Mouse (Mus musculus) kidney, postnatal 0 days (tissue): ENCODE data around the gene Grin1. TPM values are rescaled to one million over a fixed set of nuclear protein-coding genes. Genes with fewer than 3 reads are reported as not detected.
A peak's percentile ranks its signal among the peaks of the same experiment; 100 is the strongest.

Experiments
- ATAC-seq: fragments of 200-750 bp; cut with Nextera tagmentation; replicated peaks from 2 replicates; pipeline ENCODE4 v1.8.0; 2017; ENCODE audit warnings: low read depth, moderate number of reproducible peaks, moderate TSS enrichment, moderate library complexity; ENCODE audit not compliant: low FRiP score
- DNase-seq: peaks from one replicate; pipeline ENCODE4 v3.0.0-alpha.2; 2016; ENCODE audit warnings: low spot score
- H3K27ac ChIP-seq: fragments of 300-500 bp; sonication (generic); 2 replicates; pipeline ENCODE4 v1.5.1; 2014; ENCODE audit warnings: mild to moderate bottlenecking
- H3K27me3 ChIP-seq: fragments of 300-500 bp; sonication (generic); 2 replicates; pipeline ENCODE4 v1.6.1; 2014; ENCODE audit warnings: low read length, mixed read lengths; ENCODE audit not compliant: insufficient read depth
- H3K36me3 ChIP-seq: fragments of 300-500 bp; sonication (generic); 2 replicates; pipeline ENCODE4 v1.6.1; 2014; ENCODE audit warnings: low read length, mixed read lengths; ENCODE audit not compliant: insufficient read depth
- H3K4me1 ChIP-seq: fragments of 300-500 bp; sonication (generic); replicated peaks from 2 replicates; pipeline ENCODE4 v1.6.1; 2014; ENCODE audit warnings: antibody characterized with exemption, low read length, mixed read lengths; ENCODE audit not compliant: insufficient read depth
- H3K4me2 ChIP-seq: fragments of 300-500 bp; sonication (generic); 2 replicates; pipeline ENCODE4 v1.6.1; 2014; ENCODE audit warnings: mild to moderate bottlenecking, low read length, moderate library complexity, mixed read lengths
- H3K4me3 ChIP-seq: fragments of 300-500 bp; sonication (generic); replicated peaks from 2 replicates; pipeline ENCODE4 v1.5.1; 2014; ENCODE audit warnings: low read depth, low read length
- H3K9ac ChIP-seq: fragments of 300-500 bp; sonication (generic); 2 replicates; pipeline ENCODE4 v1.6.1; 2014; ENCODE audit warnings: low read depth, low read length
- H3K9me3 ChIP-seq: fragments of 300-500 bp; sonication (generic); replicated peaks from 2 replicates; pipeline ENCODE4 v1.6.1; 2016; ENCODE audit warnings: low read length, inconsistent platforms, mixed read lengths
- CTCF ChIP-seq: IDR thresholded peaks from 2 replicates; pipeline ENCODE4 v1.5.1; 2016; ENCODE audit warnings: antibody characterized with exemption, low read depth, mild to moderate bottlenecking, moderate library complexity
- WGBS: fragments of 180-500 bp; shearing (Covaris S2); extraction: QIAGEN DNeasy Blood & Tissue Kit; methylation state at CpG from one replicate; pipeline ENCODE4 v1.1.7; 2014; 5-methylcytosine and 5-hydroxymethylcytosine counted together
- polyA plus RNA-seq: library from polyadenylated mRNA; unstranded; fragments of >200 nt; fragmentation: Nextera tagmentation; extraction: Ambion mirVana; gene quantifications from 2 replicates; pipeline ENCODE4 v1.2.1, GENCODE M21; 2015

Grin1 gene
- polyA plus RNA-seq, 1 experiment from 2014 or later: 0.58 TPM

DNA sequence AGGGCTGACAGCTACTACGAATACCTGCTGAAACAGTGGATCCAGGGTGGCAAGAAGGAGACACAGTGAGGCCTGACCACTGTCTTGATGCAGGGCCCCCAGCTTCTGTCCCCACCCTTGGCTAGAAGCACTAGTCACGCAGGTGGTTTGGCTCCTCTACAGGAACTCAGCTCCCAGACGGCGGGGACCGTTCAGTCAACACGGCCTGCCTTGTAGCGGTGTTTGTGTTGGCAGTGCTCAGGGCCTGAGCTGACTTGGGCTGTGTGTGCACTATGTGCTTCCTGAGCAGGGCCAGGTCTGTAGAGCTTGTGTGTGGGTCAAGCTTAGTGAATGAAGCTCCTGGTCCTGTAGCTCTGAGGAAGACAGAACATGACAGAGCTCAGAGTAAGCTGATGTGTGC lies 29.2 kb upstream of the Grin1 start:
- no peak for ATAC-seq
- Histone ChIP-seq H3K27ac (no peak overlapping the region), H3K4me3 (no peak overlapping the region), H3K9ac (no peak overlapping the region), H3K4me2 (no peak overlapping the region), H3K9me3 (no peaks in the 10 kb centered on the region), H3K4me1 (no peaks in the 10 kb centered on the region), H3K36me3 (peaks cover 73% of the 10 kb centered on the region), H3K27me3 (no peaks in the 10 kb centered on the region)
- WGBS: 80% methylated on average over 7 of the region's 7 CpGs
- DNase-seq: no peak
- no peak for TF ChIP-seq CTCF

DNA sequence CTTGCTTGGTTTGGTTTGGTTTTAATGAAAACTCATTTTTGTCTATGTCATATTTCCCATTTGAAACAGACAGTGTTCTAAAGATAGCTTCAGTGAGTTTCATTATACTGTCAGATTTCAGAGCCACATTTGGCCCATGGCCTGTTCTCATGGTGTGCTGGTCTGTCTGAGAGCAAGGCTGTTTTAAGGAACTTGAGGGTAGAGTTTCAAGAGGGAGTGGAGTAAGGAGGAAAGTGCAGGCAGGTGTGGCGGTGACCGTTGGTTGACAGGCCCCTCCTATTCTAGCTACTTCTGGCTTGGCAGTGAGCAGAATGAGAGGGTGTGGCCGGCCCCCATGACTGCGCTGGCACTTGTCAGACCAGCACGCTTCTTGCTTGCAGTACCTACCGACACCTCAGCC lies 19.3 kb upstream of the Grin1 start:
- H3K4me1 ChIP-seq: peaks cover 3% of the 10 kb centered on the region; the same call in 1 of the 2 replicates
- no peaks in the 10 kb centered on the region for H3K27me3 ChIP-seq
- 86% methylated on average over 6 of the region's 6 CpGs for WGBS
- no peak for TF ChIP-seq CTCF
- H3K36me3 ChIP-seq: peaks cover 57% of the 10 kb centered on the region
- no peak overlapping the region for H3K4me2 ChIP-seq
- H3K9ac ChIP-seq: no peak overlapping the region
- no peak overlapping the region for H3K4me3 ChIP-seq
- no peak overlapping the region for H3K27ac ChIP-seq
- DNase-seq (no peak), ATAC-seq (no peak)
- no peaks in the 10 kb centered on the region for H3K9me3 ChIP-seq

DNA sequence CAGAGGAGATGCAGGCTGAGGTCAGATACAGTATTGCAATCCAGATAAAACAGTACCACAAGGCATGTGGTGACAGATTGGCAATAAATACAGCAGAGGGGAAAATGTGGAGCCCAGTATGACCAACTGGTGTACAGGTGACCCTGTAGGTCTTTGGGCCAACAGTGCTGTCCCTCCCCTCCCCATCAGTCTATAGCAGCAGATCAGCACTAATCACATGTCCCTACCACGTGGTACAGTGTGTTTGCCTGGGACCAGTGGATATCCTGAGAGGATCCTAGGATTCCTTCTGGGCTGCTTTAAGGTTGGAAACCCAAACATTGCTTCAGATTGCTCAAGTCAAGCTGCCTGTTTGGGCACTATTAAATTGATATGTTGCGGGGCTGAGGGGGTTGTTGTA lies 14.6 kb upstream of the Grin1 start:
- DNase-seq: no peak
- Histone ChIP-seq H3K4me1 (peaks cover 11% of the 10 kb centered on the region; the same call in 1 of the 2 replicates), H3K27ac (no peak overlapping the region), H3K4me3 (peak overlapping the region; percentile 56), H3K9me3 (no peaks in the 10 kb centered on the region), H3K36me3 (peaks cover 27% of the 10 kb centered on the region), H3K4me2 (peak overlapping the region; percentile 91), H3K9ac (peak overlapping the region; percentile 78), H3K27me3 (no peaks in the 10 kb centered on the region)
- WGBS: 81% methylated on average over 2 of the region's 2 CpGs
- no peak for ATAC-seq
- TF ChIP-seq CTCF: no peak

DNA sequence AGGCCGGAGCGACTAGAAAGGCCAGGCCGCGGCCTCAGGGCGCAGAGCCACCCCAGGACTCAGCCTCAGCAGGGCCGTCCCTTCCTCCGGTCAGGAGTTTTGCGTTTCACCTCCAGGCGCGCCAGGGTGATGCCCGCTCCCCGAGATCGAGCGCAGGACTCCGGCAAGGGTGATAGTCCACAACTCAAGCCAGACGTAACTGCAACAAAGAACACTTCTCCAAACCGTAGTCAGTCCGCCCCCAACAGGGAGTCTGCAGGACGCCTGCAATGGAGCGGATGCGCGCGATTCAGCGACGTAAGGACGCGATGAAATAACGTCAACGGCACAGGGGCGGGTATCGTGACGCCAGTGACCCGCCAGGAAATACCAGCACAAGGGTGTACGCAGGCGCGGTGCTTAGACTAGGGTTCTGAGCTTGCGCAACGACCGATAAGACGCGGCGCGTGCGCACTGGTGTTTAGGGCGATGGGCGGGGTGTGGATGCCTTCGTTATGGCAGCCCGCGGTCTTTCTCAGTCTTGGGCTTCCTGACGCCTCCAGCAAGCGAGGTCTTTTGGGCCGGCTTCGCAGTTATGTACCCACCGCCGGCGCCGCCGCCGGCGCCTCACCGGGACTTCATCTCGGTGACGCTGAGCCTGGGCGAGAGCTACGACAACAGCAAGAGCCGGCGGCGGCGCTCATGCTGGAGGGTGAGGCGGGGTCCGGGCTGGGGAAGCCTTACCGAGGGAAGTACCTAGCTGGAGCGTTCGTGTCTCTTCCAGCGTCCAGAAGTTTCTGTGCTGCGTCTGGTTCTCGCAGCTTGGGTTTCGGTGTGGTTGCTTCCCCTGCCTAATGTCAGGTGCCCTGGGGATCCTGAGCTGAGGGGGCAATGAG lies 13.5 kb upstream of the Grin1 start, which contains the start of gene Man1b1:
Gene Man1b1 (plus strand): TSS at position 53 of the 875 bp plus-strand sequence.
- peak; percentile 52; the same call in 1 of the 2 replicates for TF ChIP-seq CTCF

DNA sequence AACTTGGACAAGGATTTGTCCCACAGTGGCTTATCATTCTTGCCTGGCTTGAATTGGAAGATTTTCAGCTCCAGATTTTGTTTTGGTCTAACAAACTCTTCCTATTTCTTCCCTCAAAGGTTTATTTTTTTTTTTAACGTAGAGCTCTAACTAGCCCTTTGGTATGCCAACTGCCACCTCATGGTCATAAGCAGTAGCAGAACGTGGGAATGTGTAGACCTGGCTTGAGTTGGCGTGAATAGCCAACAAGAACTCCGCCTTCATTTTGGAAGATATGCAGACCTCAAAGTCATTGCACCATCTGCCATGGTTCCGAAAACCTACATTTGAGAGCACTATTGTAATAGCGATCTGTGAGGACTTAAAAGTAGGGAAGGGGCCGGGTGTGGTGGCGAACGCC lies 12.5 kb upstream of the Grin1 start:
- Histone ChIP-seq H3K36me3 (peaks cover 19% of the 10 kb centered on the region), H3K4me3 (peak overlapping the region; percentile 56), H3K27me3 (no peaks in the 10 kb centered on the region), H3K9ac (no peak overlapping the region), H3K9me3 (no peaks in the 10 kb centered on the region), H3K4me2 (peak overlapping the region; percentile 57), H3K4me1 (peaks cover 11% of the 10 kb centered on the region; the same call in 1 of the 2 replicates), H3K27ac (no peak overlapping the region)
- peak; percentile 15 for DNase-seq
- no peak for ATAC-seq
- TF ChIP-seq CTCF: peak; percentile 22; the same call in 1 of the 2 replicates
- 64% methylated on average over 9 of the region's 9 CpGs for WGBS

More for the DNA sequence above, 13.5 kb upstream of the Grin1 start, which contains the start of gene Man1b1:
- peak within 1 kb of the TSS; percentile 56 for H3K4me3 ChIP-seq
- H3K4me1 ChIP-seq: peaks cover 11% of the 10 kb centered on the region; the same call in 1 of the 2 replicates
- peak within 1 kb of the TSS; percentile 91 for H3K4me2 ChIP-seq
- peaks cover 21% of the 10 kb centered on the region for H3K36me3 ChIP-seq
- ATAC-seq (peak; percentile 95), DNase-seq (peak; percentile 99)
- peak within 1 kb of the TSS; percentile 75 for H3K27ac ChIP-seq
- H3K27me3 ChIP-seq: no peaks in the 10 kb centered on the region
- H3K9ac ChIP-seq: peak within 1 kb of the TSS; percentile 78
- WGBS: under 1% methylated on average over 78 of the region's 78 CpGs
- H3K9me3 ChIP-seq: no peaks in the 10 kb centered on the region

DNA sequence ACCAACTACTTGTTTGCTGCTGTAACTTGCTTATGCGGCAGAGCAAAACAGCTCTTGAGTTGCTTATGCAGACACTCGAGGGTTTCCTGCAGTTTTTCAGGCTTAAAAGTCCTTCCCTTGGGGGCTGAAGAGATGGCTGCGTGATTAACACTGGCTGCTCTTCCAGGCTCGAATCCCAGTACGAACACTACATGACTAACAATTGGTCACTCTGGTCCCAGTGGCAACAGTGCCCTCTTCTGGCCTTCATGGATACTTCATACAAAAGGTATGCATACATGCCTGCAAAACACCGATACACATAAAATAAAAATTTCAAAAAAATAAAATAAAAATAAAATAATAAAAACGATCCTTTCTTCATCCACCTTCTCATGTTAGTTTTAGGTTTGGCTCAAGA lies 9.5 kb upstream of the Grin1 start:
- ATAC-seq (no peak), DNase-seq (peak; percentile 64)
- H3K4me3 ChIP-seq: no peak overlapping the region
- peaks cover 10% of the 10 kb centered on the region; the same call in 1 of the 2 replicates for H3K4me1 ChIP-seq
- no peak overlapping the region for H3K9ac ChIP-seq
- WGBS: 39% methylated on average over 7 of the region's 7 CpGs
- no peak overlapping the region for H3K4me2 ChIP-seq
- H3K27ac ChIP-seq: no peak overlapping the region
- no peaks in the 10 kb centered on the region for H3K36me3 ChIP-seq
- no peaks in the 10 kb centered on the region for H3K27me3 ChIP-seq
- peak; percentile 68 for TF ChIP-seq CTCF
- H3K9me3 ChIP-seq: no peaks in the 10 kb centered on the region
